Mouse (Mus musculus): ENCODE data around the gene Fbxw9. TPM values are rescaled to one million over a fixed set of nuclear protein-coding genes. Genes with fewer than 3 reads are reported as not detected.

The Fbxw9 gene
- total RNA-seq (2021): 10 to 100 TPM; 38.3 to 39.9 TPM
- long read RNA-seq, experiment 1, transcript Fbxw9-201 (10 exons, 1,907 nt): major isoform, 36 of 54 reads
- long read RNA-seq, experiment 1, transcript Fbxw9-203 (9 exons, 1,993 nt): minor isoform, 6 of 54 reads
- long read RNA-seq, experiment 1, partial matches to known transcripts: 1 of 54 reads
- long read RNA-seq, experiment 1, other reads (novel, unspliced or antisense): 11 of 54 reads
- long read RNA-seq, experiment 2, transcript Fbxw9-203 (9 exons, 1,993 nt): minor isoform, 7 of 65 reads
- long read RNA-seq, experiment 2, transcript Fbxw9-201 (10 exons, 1,907 nt): major isoform, 35 of 65 reads
- long read RNA-seq, experiment 2, partial matches to known transcripts: 8 of 65 reads
- long read RNA-seq, experiment 2, other reads (novel, unspliced or antisense): 15 of 65 reads

- intact Hi-C loops (cut with DNase I): no loop called here
- peak; percentile 94 to 95 for DNase-seq (ENCODE audit: low spot score in 2 of 2)
These were observed at the start of gene Fbxw9 for GRCm38 (mm10) chr8:85059879-85060616. Gene Fbxw9 (plus strand): TSS chr8:85060055.

- intact Hi-C loops (cut with DNase I): no loop called here
- DNase-seq (ENCODE audit: low spot score in 2 of 2): no peak
These were observed 48.6 kb upstream of the Fbxw9 start for GRCm38 (mm10) chr8:85011242-85011641.

DNA sequence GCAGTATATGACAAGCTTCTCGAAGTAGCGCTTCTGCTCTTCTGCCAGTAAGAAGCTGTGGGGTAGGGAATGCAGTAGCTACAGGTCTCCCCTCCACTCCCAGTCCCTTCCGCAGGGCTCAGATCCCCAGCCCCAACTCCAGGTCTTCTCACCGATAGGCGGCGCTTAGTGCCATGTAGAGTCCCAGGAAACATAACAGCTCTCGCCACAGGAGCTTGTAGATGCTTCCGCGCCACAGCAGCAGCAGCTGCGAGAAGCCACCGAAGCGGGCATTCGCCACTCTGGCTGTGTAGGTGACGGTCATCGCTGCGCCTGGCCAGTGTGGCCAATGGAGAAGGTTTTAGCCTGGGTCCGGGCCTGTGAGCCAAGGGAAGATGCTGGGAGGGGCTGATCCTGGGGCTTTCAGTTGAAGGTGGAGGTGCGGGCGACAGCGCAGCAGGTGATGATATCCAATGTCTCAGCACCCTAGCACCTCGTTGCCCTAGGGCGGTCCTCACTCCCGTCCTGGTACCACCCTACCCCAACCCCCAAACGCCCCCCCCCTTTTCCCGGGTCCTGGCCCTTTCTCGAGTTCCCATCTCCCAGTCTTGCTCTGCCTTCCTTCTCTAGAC lies 46.5 kb upstream of the Fbxw9 start:
- DNase-seq (ENCODE audit: low spot score in 2 of 2): peak; percentile 77 to 88
- intact Hi-C loops (cut with DNase I): no loop called here

GRCm38 (mm10) chr8:85014431-85014830 lies 45.4 kb upstream of the Fbxw9 start, which contains the start of gene Best2:
Gene Best2 (minus strand): TSS chr8:85014531.
- no peak for DNase-seq (ENCODE audit: low spot score in 2 of 2)
- intact Hi-C loops (cut with DNase I): no loop called here

DNA sequence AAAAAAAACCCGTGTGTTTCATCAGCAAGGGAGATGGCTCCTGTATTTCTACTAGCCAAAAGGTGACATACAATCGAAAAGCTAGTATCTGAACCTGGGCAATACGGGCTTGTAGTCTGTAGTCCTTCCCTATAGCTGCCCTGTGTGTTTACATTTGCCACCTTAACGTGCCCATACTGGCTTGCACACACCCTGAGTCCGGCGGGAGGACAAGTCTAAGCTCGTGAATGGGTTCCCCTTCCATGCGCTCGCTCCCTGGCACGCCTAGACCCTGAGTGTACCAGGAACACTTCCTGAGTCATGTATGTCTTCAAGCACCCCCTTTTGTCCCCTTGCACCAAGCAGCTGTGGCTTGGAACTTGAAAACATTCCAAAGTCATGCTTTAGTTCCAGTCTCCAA lies 43.1 kb upstream of the Fbxw9 start:
- DNase-seq (ENCODE audit: low spot score in 2 of 2): no peak
- intact Hi-C loops (cut with DNase I): no loop called here

- intact Hi-C loops (cut with DNase I): no loop called here
- DNase-seq (ENCODE audit: low spot score in 2 of 2): no peak
These were observed 42.6 kb upstream of the Fbxw9 start for GRCm38 (mm10) chr8:85017209-85017608.

- DNase-seq (ENCODE audit: low spot score in 2 of 2): no peak
- intact Hi-C loops (cut with DNase I): no loop called here
These were observed 38.3 kb upstream of the Fbxw9 start for GRCm38 (mm10) chr8:85021514-85022055.

- no peak for DNase-seq (ENCODE audit: low spot score in 2 of 2)
- intact Hi-C loops (cut with DNase I): no loop called here
These were observed 36.0 kb upstream of the Fbxw9 start for GRCm38 (mm10) chr8:85023846-85024245.

GRCm38 (mm10) chr8:85025098-85025932 lies 34.5 kb upstream of the Fbxw9 start, which contains the start of gene Asna1:
Gene Asna1 (minus strand): TSS chr8:85025281.
- DNase-seq (ENCODE audit: low spot score in 2 of 2): peak; percentile 83 to 95
- intact Hi-C loops (cut with DNase I): no loop called here

- intact Hi-C loops (cut with DNase I): loop anchor here (2.0 kb wide), 1 partner anchor 52 kb away; no protein-coding TSS in a partner anchor
- DNase-seq (ENCODE audit: low spot score in 2 of 2): peak; percentile 94 to 95
These were observed 33.0 kb upstream of the Fbxw9 start, which contains the start of gene Trir for GRCm38 (mm10) chr8:85026670-85027515. Gene Trir (plus strand): TSS chr8:85026823.

DNA sequence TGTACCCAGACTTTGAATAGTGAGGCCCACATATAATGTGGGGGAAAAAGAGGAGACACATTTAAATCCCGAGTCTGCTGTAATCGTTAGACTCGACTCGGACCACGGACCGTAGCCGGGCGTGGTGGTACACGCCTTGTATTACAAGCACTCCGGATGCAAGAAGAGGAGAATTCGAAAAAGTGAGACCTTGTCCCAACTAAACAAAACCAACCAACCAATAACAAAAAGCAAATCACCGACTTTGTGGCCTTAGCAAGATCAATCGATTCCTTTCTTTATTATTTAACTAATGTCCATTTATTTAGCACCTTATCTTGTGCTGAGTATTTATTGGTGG lies 32.4 kb upstream of the Fbxw9 start:
- intact Hi-C loops (cut with DNase I): loop anchor here (2.0 kb wide), 1 partner anchor 53 kb away; no protein-coding TSS in a partner anchor
- DNase-seq (ENCODE audit: low spot score in 2 of 2): no peak

- no peak for DNase-seq (ENCODE audit: low spot score in 2 of 2)
- intact Hi-C loops (cut with DNase I): loop anchor here (2.0 kb wide), 1 partner anchor 53 kb away; no protein-coding TSS in a partner anchor
These were observed 31.9 kb upstream of the Fbxw9 start for GRCm38 (mm10) chr8:85027922-85028321.

- intact Hi-C loops (cut with DNase I): no loop called here
- DNase-seq (ENCODE audit: low spot score in 2 of 2): no peak
These were observed 30.6 kb upstream of the Fbxw9 start for GRCm38 (mm10) chr8:85029271-85029670.

GRCm38 (mm10) chr8:85032622-85033311 lies 27.1 kb upstream of the Fbxw9 start:
- no peak for DNase-seq (ENCODE audit: low spot score in 2 of 2)
- intact Hi-C loops (cut with DNase I): no loop called here

GRCm38 (mm10) chr8:85033867-85034266 lies 26.0 kb upstream of the Fbxw9 start:
- no peak for DNase-seq (ENCODE audit: low spot score in 2 of 2)
- intact Hi-C loops (cut with DNase I): no loop called here

- peak; percentile 84 to 85 for DNase-seq (ENCODE audit: low spot score in 2 of 2)
- intact Hi-C loops (cut with DNase I): no loop called here
These were observed 25.1 kb upstream of the Fbxw9 start for GRCm38 (mm10) chr8:85034764-85035163.

- intact Hi-C loops (cut with DNase I): no loop called here
- DNase-seq (ENCODE audit: low spot score in 2 of 2): no peak
These were observed 24.6 kb upstream of the Fbxw9 start for GRCm38 (mm10) chr8:85035165-85035727.
